Mouse (Mus musculus): ENCODE measurements around the gene Zfp940. TPM values are rescaled to one million over a fixed set of nuclear protein-coding genes. Genes with fewer than 3 reads are reported as not detected.

The Zfp940 gene
- total RNA-seq, 2 experiments from 2014 or later: 1.6 TPM

DNA sequence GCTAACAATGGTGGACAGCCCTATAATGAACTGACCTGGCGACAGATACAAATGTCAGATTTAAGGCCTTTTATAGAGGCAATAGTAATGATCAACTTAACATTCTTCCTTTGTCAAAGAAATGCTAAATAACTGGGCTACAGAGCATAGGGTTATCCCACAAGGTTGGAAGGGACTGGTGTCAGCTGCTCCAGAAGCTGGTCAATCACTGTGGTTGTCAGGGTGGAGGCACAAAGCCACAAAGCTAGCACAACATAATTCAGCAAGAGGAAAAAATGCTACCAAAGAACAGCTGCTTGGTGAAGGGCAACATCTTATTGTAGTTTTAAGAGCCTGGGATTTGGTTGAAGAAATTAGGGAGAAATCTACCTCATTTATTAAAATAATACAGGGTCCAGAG is 41.2 kb downstream of the Zfp940 start:
- no peak for DNase-seq

DNA sequence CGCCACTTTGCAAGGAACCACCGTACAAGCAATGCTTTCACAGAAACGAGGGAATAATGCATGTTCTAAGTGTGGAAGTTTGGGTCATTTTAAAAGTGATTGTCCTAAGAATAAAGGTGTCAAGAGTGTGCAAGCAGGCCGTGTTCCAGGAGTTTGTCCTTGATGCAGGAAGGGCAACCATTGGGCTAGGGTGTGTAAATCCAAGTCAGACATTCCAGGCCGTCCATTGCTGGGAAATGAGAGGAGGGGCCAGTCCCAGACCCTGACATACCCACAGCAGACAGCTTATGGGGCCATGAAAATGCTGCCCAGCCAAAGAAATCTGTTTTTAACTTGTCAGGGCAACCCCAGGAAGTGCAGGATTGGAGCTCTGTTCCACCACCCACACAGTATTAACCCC is 46.4 kb downstream of the Zfp940 start:
- no peak for DNase-seq

DNA sequence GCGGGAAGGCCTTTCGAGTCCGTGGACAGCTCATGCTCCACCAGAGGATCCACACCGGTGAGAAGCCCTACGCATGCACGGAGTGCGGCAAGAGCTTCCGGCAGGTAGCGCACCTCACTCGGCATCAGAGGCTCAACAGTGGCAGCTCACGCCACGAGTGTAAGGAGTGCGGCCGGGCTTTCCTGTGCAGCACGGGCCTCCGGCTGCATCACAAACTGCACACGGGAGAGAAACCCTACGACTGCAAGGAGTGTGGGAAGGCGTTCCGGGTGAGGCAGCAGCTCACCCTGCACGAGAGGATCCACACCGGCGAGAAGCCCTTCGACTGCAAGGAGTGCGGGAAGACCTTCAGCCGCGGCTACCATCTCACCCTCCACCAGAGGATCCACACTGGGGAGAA is 60.6 kb downstream of the Zfp940 start:
- DNase-seq: no peak

DNA sequence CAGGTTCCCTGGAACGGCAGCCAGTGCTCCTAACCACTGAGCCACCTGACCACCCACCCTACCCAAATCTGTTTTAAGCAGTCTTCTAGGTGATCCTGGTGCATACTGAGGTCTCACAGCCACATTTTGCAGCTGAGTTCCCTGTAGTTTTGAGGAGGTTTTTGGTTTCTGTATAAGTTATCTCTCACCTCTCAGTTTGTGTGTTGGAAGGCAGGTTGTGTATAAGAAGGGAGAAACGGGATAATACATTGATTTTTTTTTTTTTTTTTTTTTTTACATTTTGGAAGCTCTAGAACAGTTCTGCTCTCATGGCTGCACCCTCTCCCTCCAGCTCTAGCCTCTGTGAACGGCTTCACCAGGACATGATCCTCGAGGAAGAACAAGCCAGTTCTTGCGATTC is 67.6 kb downstream of the Zfp940 start:
- no peak for DNase-seq

DNA sequence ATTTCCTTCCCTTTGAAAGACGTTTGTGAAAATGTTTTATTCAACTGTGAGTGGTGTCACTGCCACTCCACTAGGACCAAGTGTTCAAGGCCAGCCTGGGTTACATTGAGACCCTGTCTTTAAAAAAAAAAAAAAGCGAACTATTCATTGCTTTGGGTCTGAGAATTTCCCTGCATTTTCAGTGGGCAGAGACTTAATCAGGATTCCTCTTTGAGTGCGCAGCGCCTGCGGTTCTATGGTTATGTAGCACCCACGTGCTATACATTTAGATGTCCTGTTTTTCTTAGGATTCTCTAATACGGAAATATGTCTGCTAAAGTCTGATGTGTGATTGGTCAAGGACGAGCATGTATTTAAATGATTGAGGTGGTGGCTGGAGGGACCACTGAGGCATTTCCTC is 68.4 kb downstream of the Zfp940 start:
- DNase-seq: no peak

DNA sequence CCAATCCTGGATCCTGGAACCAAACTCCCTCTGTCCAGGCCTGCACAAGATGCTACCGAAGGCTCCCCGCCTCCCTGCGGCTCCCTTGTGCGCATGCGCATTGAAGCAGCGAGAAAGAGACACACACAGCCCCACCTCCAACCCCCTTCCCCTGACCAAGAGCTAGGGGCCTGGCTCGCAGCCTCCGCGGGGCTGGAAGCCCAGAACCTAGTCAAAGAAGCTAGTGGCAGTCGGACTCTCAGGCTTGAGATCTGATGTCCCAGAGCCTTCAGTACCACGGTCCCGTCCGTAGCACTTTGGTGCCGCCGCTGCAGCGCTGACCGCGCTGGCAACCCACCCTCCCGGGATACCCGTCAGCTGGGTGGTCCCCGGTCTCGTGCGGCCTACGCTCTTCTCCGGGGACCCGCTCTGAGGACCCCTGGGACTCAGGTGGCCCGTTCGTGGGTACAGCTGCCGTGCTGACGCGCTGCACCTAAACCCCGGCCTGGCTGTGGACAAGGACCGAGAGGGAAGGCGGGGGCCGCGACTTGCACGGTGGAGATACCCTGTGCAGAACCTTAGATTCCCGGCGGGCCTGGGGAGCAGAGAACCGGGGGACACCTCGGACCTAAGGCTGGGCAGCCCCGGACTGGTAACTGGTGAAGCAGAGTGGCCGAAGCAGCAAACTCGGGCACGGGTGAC is 69.5 kb downstream of the Zfp940 start, which contains the start of gene Zfp30:
Gene Zfp30, plus strand, starts transcription at position 128 of the 681 bp plus-strand sequence.
- peak; percentile 85 for DNase-seq

Other genes starting within 250 kb of the Zfp940 start
- not detected for gene Catsperg2, start 126.6 kb downstream of the Zfp940 start, total RNA-seq (2021)
- 1 to 10 TPM; 6.4 to 6.9 TPM for gene Zfp84, start 85.1 kb downstream of the Zfp940 start, total RNA-seq (2021)
- 1 to 10 TPM; 2.2 to 2.8 TPM for gene Zfp30, start 69.7 kb downstream of the Zfp940 start, total RNA-seq (2021)
- 1 to 10 TPM; 7.5 to 8.3 TPM for gene Zfp790, start 37.6 kb downstream of the Zfp940 start, total RNA-seq (2021)
- gene Zfp420, start 6.3 kb upstream of the Zfp940 start, total RNA-seq (2021): 1 to 10 TPM; 2.9 to 3.2 TPM
- 1 to 10 TPM; 5.8 to 6.3 TPM for gene Zfp27, start 52.9 kb upstream of the Zfp940 start, total RNA-seq (2021)
- 1 to 10 TPM; 4.9 to 7.2 TPM for gene Zfp383, start 54.6 kb upstream of the Zfp940 start, total RNA-seq (2021)
- 1 to 10 TPM; 4.5 to 5.9 TPM for gene Zfp74, start 100.4 kb upstream of the Zfp940 start, total RNA-seq (2021)
- gene Zfp568, start 130.3 kb upstream of the Zfp940 start, total RNA-seq (2021): 10 to 100 TPM; 19.1 to 23.4 TPM
- gene Zfp14, start 197.7 kb upstream of the Zfp940 start, total RNA-seq (2021): 1 to 10 TPM; 1.2 to 2.0 TPM
- gene Zfp82, start 219.2 kb upstream of the Zfp940 start, total RNA-seq (2021): 1 to 10 TPM; 1.5 to 1.7 TPM
- not detected for gene Gm26920, start 236.7 kb upstream of the Zfp940 start, total RNA-seq (2021)
- gene Zfp566, start 236.9 kb upstream of the Zfp940 start, total RNA-seq (2021): 1 to 10 TPM; 1.6 to 2.3 TPM
- gene Zfp260, start 241.1 kb upstream of the Zfp940 start, total RNA-seq (2021): 10 to 100 TPM; 24.1 to 24.4 TPM